Mouse (Mus musculus) forebrain, embryonic 11.5 days (tissue): ENCODE results near the gene Arid3a. TPM values are rescaled to one million over a fixed set of nuclear protein-coding genes. Genes with fewer than 3 reads are reported as not detected.

Experiments
- ATAC-seq: fragments of 200-750 bp; cut with Nextera tagmentation; replicated peaks from 2 replicates; pipeline ENCODE4 v1.8.0; 2017; ENCODE audit warnings: moderate TSS enrichment; ENCODE audit not compliant: low FRiP score
- DNase-seq: peaks from one replicate; pipeline ENCODE4 v3.0.0-alpha.2; 2017; ENCODE audit warnings: low spot score
- H3K27ac ChIP-seq: fragments of 300-500 bp; sonication (generic); 2 replicates; pipeline ENCODE4 v1.5.1; 2014; ENCODE audit warnings: low read depth, low read length
- H3K27me3 ChIP-seq: fragments of 300-500 bp; sonication (generic); 2 replicates; pipeline ENCODE4 v1.6.1; 2014; ENCODE audit warnings: mild to moderate bottlenecking, low read length, mixed read lengths; ENCODE audit not compliant: control insufficient read depth, insufficient read depth
- H3K36me3 ChIP-seq: fragments of 300-500 bp; sonication (generic); 2 replicates; pipeline ENCODE4 v1.6.1; 2014; ENCODE audit warnings: mild to moderate bottlenecking, low read length, moderate library complexity, mixed read lengths; ENCODE audit not compliant: control insufficient read depth, insufficient read depth
- H3K4me1 ChIP-seq: fragments of 300-500 bp; sonication (generic); replicated peaks from 2 replicates; pipeline ENCODE4 v1.6.1; 2014; ENCODE audit warnings: low read length, mixed read lengths; ENCODE audit not compliant: control insufficient read depth, insufficient read depth
- H3K4me2 ChIP-seq: fragments of 300-500 bp; sonication (generic); 2 replicates; pipeline ENCODE4 v1.6.1; 2014; ENCODE audit warnings: low read depth, mild to moderate bottlenecking, low read length, moderate library complexity, mixed read lengths; ENCODE audit not compliant: severe bottlenecking
- H3K4me3 ChIP-seq: fragments of 300-500 bp; sonication (generic); 2 replicates; pipeline ENCODE4 v1.5.1; 2014; ENCODE audit warnings: low read depth, low read length
- H3K9ac ChIP-seq: fragments of 300-500 bp; sonication (generic); 2 replicates; pipeline ENCODE4 v1.6.1; 2014; ENCODE audit warnings: low read length
- H3K9me3 ChIP-seq: fragments of 300-500 bp; sonication (generic); 2 replicates; pipeline ENCODE4 v1.6.1; 2016; ENCODE audit warnings: low read length, mixed read lengths; ENCODE audit not compliant: control insufficient read depth
- WGBS: fragments of 180-500 bp; shearing (Covaris S2); extraction: QIAGEN DNeasy Blood & Tissue Kit; methylation state at CpG from one replicate; pipeline ENCODE4 v1.1.7; 2014; 5-methylcytosine and 5-hydroxymethylcytosine counted together
- polyA plus RNA-seq: library from polyadenylated mRNA; unstranded; fragments of >200 nt; fragmentation: Nextera tagmentation; extraction: Ambion mirVana; gene quantifications from 2 replicates; pipeline ENCODE4 v1.2.1, GENCODE M21; 2014

Arid3a gene
- polyA plus RNA-seq, 1 experiment from 2014 or later: 6.6 TPM

DNA sequence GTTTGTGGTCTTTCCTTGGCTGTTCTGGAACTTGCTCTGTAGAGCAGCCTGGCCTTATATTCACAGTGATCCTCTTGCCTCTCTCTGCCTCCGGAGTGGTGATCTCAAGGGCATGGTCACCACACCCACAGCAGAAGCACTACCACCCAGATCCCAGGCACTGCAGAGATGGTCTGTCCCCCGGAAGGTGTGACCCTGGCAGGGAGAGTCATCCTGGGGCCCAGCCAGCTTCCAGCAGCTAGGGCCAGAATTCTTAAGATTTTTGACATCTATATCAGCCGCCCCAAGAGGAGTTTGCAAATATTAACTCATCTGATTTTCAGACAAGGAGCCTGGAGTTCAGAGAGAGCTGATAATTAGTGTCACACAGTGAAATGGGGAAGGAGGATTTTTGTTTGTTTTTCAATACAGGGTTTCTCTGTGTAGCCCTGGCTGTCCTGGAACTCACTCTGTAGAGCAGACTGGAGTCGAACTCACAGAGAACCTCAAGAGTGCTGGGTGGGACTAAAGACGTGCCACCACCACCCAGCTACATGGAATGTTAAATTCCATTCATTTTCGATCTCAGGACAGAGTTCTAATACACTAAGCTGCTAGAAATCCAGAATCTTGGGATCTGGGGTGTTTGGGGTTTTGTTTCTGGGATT, 59.5 kb downstream of the Arid3a start:
- Histone ChIP-seq H3K9me3 (peaks cover under 1% of the 10 kb centered on the region; the same call in 1 of the 2 replicates), H3K9ac (peak overlapping the region; percentile 57), H3K27me3 (peaks cover 30% of the 10 kb centered on the region), H3K4me2 (peak overlapping the region; percentile 74; the same call in 1 of the 2 replicates), H3K4me1 (peaks cover 21% of the 10 kb centered on the region), H3K36me3 (no peaks in the 10 kb centered on the region), H3K4me3 (peak overlapping the region; percentile 91), H3K27ac (0 out of 2 replicates have a peak overlapping the region, but pooled peaks have one; percentile 91)
- no peak for DNase-seq
- no peak for ATAC-seq
- WGBS: 50% methylated on average over 6 of the region's 6 CpGs

DNA sequence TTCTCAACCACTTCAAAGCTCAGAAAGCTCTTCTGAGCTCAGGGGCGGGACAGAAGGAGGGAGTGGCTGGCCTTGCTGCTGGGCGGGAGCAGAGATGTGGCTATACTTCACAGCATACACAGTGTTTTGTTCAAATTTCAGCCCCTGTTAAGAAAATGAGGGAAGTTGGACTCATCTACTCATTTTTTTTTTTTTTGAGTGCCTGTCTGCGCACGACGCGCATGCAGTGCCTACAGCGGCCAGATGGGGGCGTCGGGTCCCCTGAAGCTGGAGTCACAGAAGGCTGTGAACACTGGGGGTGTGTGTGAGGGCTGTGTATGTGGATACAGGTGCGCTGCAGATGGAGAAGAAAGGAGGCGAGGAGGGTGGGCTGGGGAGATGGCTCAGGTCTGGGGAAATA, 60.1 kb downstream of the Arid3a start:
- 0 out of 2 replicates have a peak overlapping the region, but pooled peaks have one; percentile 12 for H3K4me2 ChIP-seq
- H3K9me3 ChIP-seq: peaks cover 4% of the 10 kb centered on the region; the same call in 1 of the 2 replicates
- no peak overlapping the region for H3K4me3 ChIP-seq
- peak; percentile 93 for DNase-seq
- peaks cover 21% of the 10 kb centered on the region for H3K4me1 ChIP-seq
- no peaks in the 10 kb centered on the region for H3K36me3 ChIP-seq
- WGBS: 6% methylated on average over 11 of the region's 11 CpGs
- ATAC-seq: no peak
- H3K27me3 ChIP-seq: peaks cover 30% of the 10 kb centered on the region
- H3K27ac ChIP-seq: no peak overlapping the region
- no peak overlapping the region; the same call in 1 of the 2 replicates for H3K9ac ChIP-seq

DNA sequence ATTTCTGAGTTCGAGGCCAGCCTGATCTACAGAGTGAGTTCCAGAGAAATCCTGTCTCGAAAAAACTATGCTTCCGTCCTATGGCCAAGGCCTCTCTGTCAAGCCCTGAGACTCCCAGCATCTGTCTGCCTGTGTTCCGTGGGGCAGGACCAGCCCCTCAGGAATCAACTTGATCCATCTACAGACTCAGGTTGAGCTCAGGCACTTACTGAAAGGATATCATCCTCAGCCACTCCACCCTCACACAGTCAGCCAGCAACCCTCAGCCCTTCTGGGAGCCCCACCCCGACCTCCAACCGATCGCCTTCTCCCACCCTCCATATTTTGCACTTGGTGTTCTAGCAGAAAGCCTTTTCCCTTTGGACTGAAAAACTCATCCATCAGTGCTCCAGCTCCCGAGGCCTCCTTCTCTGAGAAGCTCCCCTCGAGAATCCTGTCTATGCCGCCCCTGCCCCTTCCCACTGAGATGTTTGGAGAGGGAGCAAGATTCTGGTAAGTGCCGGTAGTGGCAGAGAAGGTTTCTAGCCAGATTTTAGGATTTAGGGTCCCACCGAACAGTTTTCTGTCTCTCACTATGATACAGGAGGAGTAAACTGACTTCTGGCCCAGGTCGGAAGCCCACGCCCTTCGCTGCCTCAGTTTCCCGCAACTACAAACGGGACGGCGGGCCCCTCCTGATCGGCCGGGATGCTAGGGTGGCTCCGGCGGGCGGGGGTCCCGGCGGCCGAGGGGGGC, 61.1 kb downstream of the Arid3a start:
- H3K4me1 ChIP-seq: peaks cover 15% of the 10 kb centered on the region
- peaks cover 4% of the 10 kb centered on the region; the same call in 1 of the 2 replicates for H3K9me3 ChIP-seq
- no peak for ATAC-seq
- peak overlapping the region; percentile 51 for H3K4me2 ChIP-seq
- no peaks in the 10 kb centered on the region for H3K36me3 ChIP-seq
- no peak overlapping the region for H3K27ac ChIP-seq
- no peak for DNase-seq
- peak overlapping the region; percentile 39 for H3K4me3 ChIP-seq
- peak overlapping the region; percentile 47 for H3K9ac ChIP-seq
- H3K27me3 ChIP-seq: peaks cover 30% of the 10 kb centered on the region
- 10% methylated on average over 27 of the region's 27 CpGs for WGBS

DNA sequence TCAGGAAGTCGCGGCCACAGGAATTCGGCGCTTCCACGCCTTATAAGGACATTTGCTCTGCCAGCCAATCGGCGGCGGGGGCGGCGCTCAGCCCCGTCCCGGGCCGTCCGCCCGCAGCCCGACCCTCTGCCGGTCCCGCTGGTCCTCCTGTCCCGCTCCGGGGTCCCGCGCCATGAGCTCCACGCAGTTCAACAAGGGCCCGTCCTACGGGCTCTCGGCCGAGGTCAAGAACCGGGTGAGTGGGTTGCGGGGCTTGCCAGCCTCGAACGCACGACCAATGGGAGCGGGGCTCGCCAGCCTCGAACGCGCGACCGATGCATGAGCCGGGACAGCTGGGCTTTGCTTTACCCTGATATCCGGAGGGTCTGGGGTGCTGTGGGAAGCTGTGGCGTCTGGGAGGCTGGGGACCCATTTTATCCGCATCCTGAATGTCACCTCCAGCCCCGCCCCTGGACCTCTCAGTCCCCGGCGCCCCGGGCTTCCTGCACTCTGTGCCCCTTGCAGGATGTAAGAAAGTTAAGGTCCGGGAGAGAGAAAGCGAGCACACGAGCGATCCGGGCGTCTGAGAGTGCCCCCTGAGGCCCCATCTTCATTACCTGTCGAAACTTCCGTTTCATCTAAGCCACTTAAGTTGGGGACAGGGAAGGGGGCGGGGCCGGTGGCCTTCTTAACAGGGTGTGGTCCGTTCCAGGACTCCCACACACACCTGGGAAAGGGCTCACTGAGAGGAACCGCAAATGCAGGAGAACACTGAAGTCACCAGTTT, 61.8 kb downstream of the Arid3a start, which contains the start of gene Cnn2:
Cnn2 (plus strand) TSS at position 79 of the 766 bp plus-strand sequence.
- ATAC-seq: no peak
- Histone ChIP-seq H3K27me3 (peaks cover 30% of the 10 kb centered on the region), H3K27ac (no peak within 1 kb of the TSS; the same call in 1 of the 2 replicates), H3K4me3 (peak within 1 kb of the TSS; percentile 39), H3K4me1 (peaks cover 8% of the 10 kb centered on the region; the same call in 1 of the 2 replicates), H3K9me3 (peaks cover 4% of the 10 kb centered on the region; the same call in 1 of the 2 replicates), H3K36me3 (no peaks in the 10 kb centered on the region), H3K9ac (peak within 1 kb of the TSS; percentile 47), H3K4me2 (peak within 1 kb of the TSS; percentile 51)
- WGBS: 1% methylated on average over 59 of the region's 59 CpGs
- peak; percentile 74 for DNase-seq

DNA sequence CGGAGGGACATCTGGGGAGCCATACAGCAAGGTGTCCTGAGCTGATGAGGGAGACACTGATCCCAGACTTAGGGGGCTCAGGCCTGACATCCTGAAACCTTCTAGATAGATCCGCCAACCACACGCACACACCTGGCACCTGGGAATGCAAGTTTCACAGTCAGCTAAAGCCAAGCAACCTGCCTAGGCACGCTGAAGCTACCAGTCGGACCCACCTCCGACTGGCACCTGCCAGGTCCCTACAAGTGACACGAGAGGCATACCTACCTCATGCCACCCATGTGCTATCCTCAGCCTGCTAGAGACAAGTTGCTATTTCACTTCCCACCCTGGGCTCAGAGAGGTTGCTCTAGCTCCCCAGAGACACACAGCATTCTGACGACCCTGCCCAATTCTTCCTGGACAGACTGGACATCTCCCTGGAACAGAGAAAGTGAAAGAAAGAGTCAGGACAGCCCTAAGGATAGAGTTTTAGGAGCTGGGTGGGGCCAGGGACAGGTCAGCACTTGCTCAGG, 62.5 kb downstream of the Arid3a start:
- no peak for DNase-seq
- H3K4me1 ChIP-seq: peaks cover 8% of the 10 kb centered on the region; the same call in 1 of the 2 replicates

DNA sequence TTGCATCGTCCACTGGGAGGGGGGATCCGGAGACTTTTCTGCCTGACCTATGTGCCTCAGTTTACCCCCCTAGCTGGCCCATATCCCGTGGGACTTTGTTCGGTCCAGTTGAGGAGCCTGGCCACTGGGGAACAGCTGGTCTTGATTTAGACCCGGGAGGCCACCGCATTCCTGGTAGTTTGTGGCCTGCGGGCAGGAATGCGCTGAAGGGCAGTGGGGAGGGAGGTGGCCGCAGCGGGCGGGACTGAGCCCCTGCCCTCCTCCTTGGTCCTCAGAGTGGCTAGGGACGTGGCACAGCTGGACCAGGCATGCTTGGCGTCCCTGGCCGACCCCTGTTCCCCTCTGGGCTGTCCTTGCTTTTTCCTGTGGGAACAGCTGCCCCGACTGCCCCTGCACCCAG, 63.0 kb downstream of the Arid3a start:
- WGBS: 9% methylated on average over 14 of the region's 15 CpGs
- no peak overlapping the region for H3K9ac ChIP-seq
- peak overlapping the region; percentile 39; the same call in 1 of the 2 replicates for H3K4me3 ChIP-seq
- peaks cover 4% of the 10 kb centered on the region; the same call in 1 of the 2 replicates for H3K9me3 ChIP-seq
- H3K27me3 ChIP-seq: peaks cover 30% of the 10 kb centered on the region
- ATAC-seq: no peak
- peak; percentile 72 for DNase-seq
- no peaks in the 10 kb centered on the region for H3K36me3 ChIP-seq
- H3K4me2 ChIP-seq: no peak overlapping the region; the same call in 1 of the 2 replicates
- H3K27ac ChIP-seq: no peak overlapping the region
- peaks cover 8% of the 10 kb centered on the region; the same call in 1 of the 2 replicates for H3K4me1 ChIP-seq

More for the DNA sequence above, 62.5 kb downstream of the Arid3a start:
- H3K9me3 ChIP-seq: peaks cover 4% of the 10 kb centered on the region; the same call in 1 of the 2 replicates
- no peak for ATAC-seq
- no peak overlapping the region for H3K9ac ChIP-seq
- H3K4me3 ChIP-seq: peak overlapping the region; percentile 39
- no peak overlapping the region for H3K27ac ChIP-seq
- 39% methylated on average over 8 of the region's 8 CpGs for WGBS
- H3K4me2 ChIP-seq: peak overlapping the region; percentile 51; the same call in 1 of the 2 replicates
- peaks cover 30% of the 10 kb centered on the region for H3K27me3 ChIP-seq
- H3K36me3 ChIP-seq: no peaks in the 10 kb centered on the region

DNA sequence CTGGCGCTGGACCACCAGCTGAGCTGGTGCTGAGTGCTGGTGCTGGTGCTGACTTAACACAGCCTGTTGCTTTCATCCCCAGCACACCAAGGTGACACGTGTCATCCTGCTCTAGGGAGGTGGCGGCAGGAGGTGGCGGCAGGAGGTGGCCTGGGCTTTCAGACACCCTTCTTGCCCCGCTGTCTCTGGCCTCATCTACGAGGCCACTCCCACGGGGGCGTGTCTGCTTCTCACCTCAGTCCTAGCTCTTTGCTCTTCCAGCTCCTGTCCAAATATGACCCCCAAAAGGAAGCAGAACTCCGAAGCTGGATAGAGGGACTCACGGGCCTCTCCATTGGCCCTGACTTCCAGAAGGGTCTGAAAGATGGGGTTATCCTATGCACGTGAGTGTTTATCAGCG, 64.3 kb downstream of the Arid3a start:
- H3K4me2 ChIP-seq: no peak overlapping the region
- peaks cover 4% of the 10 kb centered on the region; the same call in 1 of the 2 replicates for H3K9me3 ChIP-seq
- 61% methylated on average over 12 of the region's 12 CpGs for WGBS
- peaks cover 30% of the 10 kb centered on the region for H3K27me3 ChIP-seq
- no peak overlapping the region for H3K4me3 ChIP-seq
- peaks cover 6% of the 10 kb centered on the region; the same call in 1 of the 2 replicates for H3K4me1 ChIP-seq
- no peak overlapping the region for H3K27ac ChIP-seq
- no peaks in the 10 kb centered on the region for H3K36me3 ChIP-seq
- ATAC-seq (no peak), DNase-seq (no peak)
- H3K9ac ChIP-seq: no peak overlapping the region

DNA sequence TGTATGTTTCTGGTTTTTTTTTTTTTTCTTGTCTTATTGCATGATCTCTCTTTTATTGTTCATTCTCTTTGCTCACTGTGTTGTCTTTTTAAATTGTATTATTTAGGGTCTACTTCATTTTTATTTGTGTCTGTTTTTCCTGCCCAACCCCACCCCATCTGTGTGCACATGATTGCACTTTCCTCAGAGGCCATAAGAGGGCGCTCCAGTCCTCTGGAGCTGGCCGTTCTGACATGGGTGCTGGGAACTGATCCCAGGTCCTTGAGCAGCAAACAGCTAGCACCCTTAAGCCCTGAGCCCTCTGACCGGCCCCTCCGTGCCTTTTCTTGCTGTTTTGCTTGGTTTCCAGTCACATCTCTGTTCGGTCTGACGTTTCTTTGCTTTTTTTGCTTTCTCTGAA, 64.7 kb downstream of the Arid3a start:
- peaks cover 30% of the 10 kb centered on the region for H3K27me3 ChIP-seq
- H3K4me1 ChIP-seq: peaks cover 4% of the 10 kb centered on the region; the same call in 1 of the 2 replicates
- no peak overlapping the region for H3K4me3 ChIP-seq
- H3K4me2 ChIP-seq: no peak overlapping the region
- no peak overlapping the region for H3K9ac ChIP-seq
- DNase-seq (no peak), ATAC-seq (no peak)
- no peaks in the 10 kb centered on the region for H3K36me3 ChIP-seq
- H3K27ac ChIP-seq: no peak overlapping the region
- peaks cover 4% of the 10 kb centered on the region; the same call in 1 of the 2 replicates for H3K9me3 ChIP-seq
- 87% methylated on average over 6 of the region's 6 CpGs for WGBS
